Mouse (Mus musculus): ENCODE measurements around the gene Naip2. TPM values are rescaled to one million over a fixed set of nuclear protein-coding genes. Genes with fewer than 3 reads are reported as not detected.

Gene Naip2
- polyA plus RNA-seq (2012; rRNA removed): 0.22 and 0.31 TPM in 2 replicates

GRCm38 (mm10) chr13:100201659-100202333 is at the start of gene Naip2:
Gene Naip2, minus strand, starts transcription at chr13:100202092.

GRCm38 (mm10) chr13:100246223-100246622 is 44.3 kb upstream of the Naip2 start, which contains the start of gene Naip5:
Gene Naip5, minus strand, starts transcription at chr13:100246323.

GRCm38 (mm10) chr13:100124423-100125257 is 77.3 kb downstream of the Naip2 start, which contains the start of gene Smn1:
Gene Smn1, plus strand, starts transcription at chr13:100124852.

GRCm38 (mm10) chr13:100107652-100108472 is 94.0 kb downstream of the Naip2 start, which contains the start of gene Serf1:
Gene Serf1, plus strand, starts transcription at chr13:100108012.

GRCm38 (mm10) chr13:100103748-100104254 is 98.1 kb downstream of the Naip2 start, which contains the start of gene Bdp1:
Gene Bdp1, minus strand, starts transcription at chr13:100104070.

Other genes with a start within 250 kb of the Naip2 start
- 20.9 and 21.4 TPM in 2 replicates for gene Mccc2, start 186.5 kb downstream of the Naip2 start, polyA plus RNA-seq (2012; rRNA removed)
- gene Bdp1, start 98.0 kb downstream of the Naip2 start, polyA plus RNA-seq (2012; rRNA removed): 13.5 and 14.0 TPM in 2 replicates
- 262 and 318 TPM in 2 replicates for gene Serf1, start 94.1 kb downstream of the Naip2 start, polyA plus RNA-seq (2012; rRNA removed)
- 69.3 and 73.3 TPM in 2 replicates for gene Smn1, start 77.2 kb downstream of the Naip2 start, polyA plus RNA-seq (2012; rRNA removed)
- 0.33 and 0.39 TPM in 2 replicates for gene Naip5, start 44.2 kb upstream of the Naip2 start, polyA plus RNA-seq (2012; rRNA removed)
- 0.23 and 0.28 TPM in 2 replicates for gene Naip6, start 115.6 kb upstream of the Naip2 start, polyA plus RNA-seq (2012; rRNA removed)

Measured in central nervous system, embryonic 14 days (tissue).